Mouse (Mus musculus) kidney, adult 2 months (tissue): ENCODE results near the gene C1qb. TPM values are rescaled to one million over a fixed set of nuclear protein-coding genes. Genes with fewer than 3 reads are reported as not detected.

Experiments used
- DNase-seq: peaks from one replicate; pipeline ENCODE4 v3.0.0; 2021
- H3K27ac ChIP-seq: fragments of 200-500 bp; 2 replicates; pipeline ENCODE4 v1.5.1; 2012; ENCODE audit warnings: low read depth, low read length, control low read depth, inconsistent platforms; ENCODE audit not compliant: insufficient read depth
- H3K27me3 ChIP-seq: fragments of 200-500 bp; replicated peaks from 2 replicates; pipeline ENCODE4 v1.6.1; 2012; ENCODE audit warnings: mild to moderate bottlenecking, moderate library complexity, low read length, inconsistent platforms; ENCODE audit not compliant: control insufficient read depth, insufficient read depth
- H3K36me3 ChIP-seq: fragments of 200-500 bp; 2 replicates; pipeline ENCODE4 v1.6.1; 2012; ENCODE audit warnings: mild to moderate bottlenecking, moderate library complexity, low read length, inconsistent platforms; ENCODE audit not compliant: control insufficient read depth, insufficient read depth
- H3K4me1 ChIP-seq: fragments of 200-500 bp; 2 replicates; pipeline ENCODE4 v1.6.1; 2011; ENCODE audit warnings: low read length; ENCODE audit not compliant: control insufficient read depth, insufficient read depth
- H3K4me3 ChIP-seq: fragments of 200-500 bp; 2 replicates; pipeline ENCODE4 v1.5.1; 2011; ENCODE audit warnings: mild to moderate bottlenecking, low read depth, low read length, control low read depth; ENCODE audit not compliant: insufficient read depth
- CTCF ChIP-seq: fragments of 200-500 bp; conservative IDR thresholded peaks from 2 replicates; pipeline ENCODE4 v1.5.1; 2011; ENCODE audit warnings: low read depth, mild to moderate bottlenecking, control low read depth, low read length, moderate library complexity, mixed read lengths; ENCODE audit not compliant: insufficient read depth, insufficient read length
- POLR2A ChIP-seq: fragments of 200-500 bp; IDR thresholded peaks from one replicate; pipeline ENCODE4 v1.6.1; 2011; ENCODE audit warnings: low read depth, low read length, control low read depth
- WGBS: fragments of 180-500 bp; shearing (Covaris S2); methylation state at CpG from one replicate; pipeline ENCODE4 v1.1.7; 2018; 5-methylcytosine and 5-hydroxymethylcytosine counted together
- polyA plus RNA-seq: library from polyadenylated mRNA; depleted of rRNA; stranded (reverse); fragments of >200 nt; gene quantifications from 2 replicates; pipeline ENCODE4 v1.2.3, GENCODE M21; 2012

C1qb gene
- polyA plus RNA-seq, 1 experiment: 58.5 TPM

- H3K27me3 ChIP-seq: no peaks in the 10 kb centered on the region
- 45% methylated on average over 8 of the region's 8 CpGs for WGBS
- no peaks in the 10 kb centered on the region for H3K4me1 ChIP-seq
- H3K27ac ChIP-seq: no peak overlapping the region
- no peaks in the 10 kb centered on the region for H3K36me3 ChIP-seq
- TF ChIP-seq CTCF: no peak
- no peak for TF ChIP-seq POLR2A
- DNase-seq: no peak
- no peak overlapping the region for H3K4me3 ChIP-seq
Measured at GRCm38 (mm10) chr4:136878171-136878570, 7.8 kb downstream of the C1qb start.

GRCm38 (mm10) chr4:136876971-136877370 lies 9.0 kb downstream of the C1qb start:
- H3K27ac ChIP-seq: no peak overlapping the region
- no peaks in the 10 kb centered on the region for H3K4me1 ChIP-seq
- H3K4me3 ChIP-seq: no peak overlapping the region
- no peaks in the 10 kb centered on the region for H3K27me3 ChIP-seq
- WGBS: 11% methylated on average over 7 of the region's 7 CpGs
- TF ChIP-seq CTCF (peak; percentile 51), POLR2A (no peak)
- DNase-seq: peak; percentile 29
- no peaks in the 10 kb centered on the region for H3K36me3 ChIP-seq

- H3K4me3 ChIP-seq: no peak overlapping the region
- no peak for DNase-seq
- TF ChIP-seq CTCF (no peak), POLR2A (no peak)
- H3K36me3 ChIP-seq: no peaks in the 10 kb centered on the region
- H3K4me1 ChIP-seq: no peaks in the 10 kb centered on the region
- 86% methylated on average over 14 of the region's 14 CpGs for WGBS
- H3K27me3 ChIP-seq: no peaks in the 10 kb centered on the region
- H3K27ac ChIP-seq: no peak overlapping the region
Measured at GRCm38 (mm10) chr4:136875012-136875411, 11.0 kb downstream of the C1qb start.

GRCm38 (mm10) chr4:136868371-136868770 lies 17.6 kb downstream of the C1qb start:
- Histone ChIP-seq H3K36me3 (no peaks in the 10 kb centered on the region), H3K27ac (no peak overlapping the region), H3K4me1 (no peaks in the 10 kb centered on the region), H3K4me3 (no peak overlapping the region), H3K27me3 (no peaks in the 10 kb centered on the region)
- 67% methylated on average over 6 of the region's 6 CpGs for WGBS
- TF ChIP-seq POLR2A (no peak), CTCF (no peak)
- DNase-seq: no peak

- TF ChIP-seq CTCF: no peak
- no peak for TF ChIP-seq POLR2A
- no peak overlapping the region for H3K4me3 ChIP-seq
- no peaks in the 10 kb centered on the region for H3K4me1 ChIP-seq
- no peak overlapping the region for H3K27ac ChIP-seq
- WGBS: 25% methylated on average over 12 of the region's 12 CpGs
- no peaks in the 10 kb centered on the region for H3K36me3 ChIP-seq
- no peak for DNase-seq
- H3K27me3 ChIP-seq: no peaks in the 10 kb centered on the region
Measured at GRCm38 (mm10) chr4:136867690-136868345, 18.2 kb downstream of the C1qb start.

GRCm38 (mm10) chr4:136865531-136865930 lies 20.5 kb downstream of the C1qb start:
- Histone ChIP-seq H3K4me3 (no peak overlapping the region), H3K36me3 (no peaks in the 10 kb centered on the region), H3K27ac (no peak overlapping the region), H3K27me3 (no peaks in the 10 kb centered on the region), H3K4me1 (no peaks in the 10 kb centered on the region)
- no peak for DNase-seq
- WGBS: 72% methylated on average over 5 of the region's 5 CpGs
- TF ChIP-seq POLR2A: no peak
- no peak for TF ChIP-seq CTCF

GRCm38 (mm10) chr4:136864751-136865470 lies 21.1 kb downstream of the C1qb start:
- TF ChIP-seq CTCF: no peak
- no peak for TF ChIP-seq POLR2A
- H3K27me3 ChIP-seq: no peaks in the 10 kb centered on the region
- DNase-seq: no peak
- WGBS: 16% methylated on average over 15 of the region's 15 CpGs
- no peaks in the 10 kb centered on the region for H3K4me1 ChIP-seq
- no peaks in the 10 kb centered on the region for H3K36me3 ChIP-seq
- no peak overlapping the region for H3K4me3 ChIP-seq
- no peak overlapping the region for H3K27ac ChIP-seq
